Mouse (Mus musculus): ENCODE measurements around the gene Cfap20. TPM values are rescaled to one million over a fixed set of nuclear protein-coding genes. Genes with fewer than 3 reads are reported as not detected.
A peak's percentile ranks its signal among the peaks of the same experiment; 100 is the strongest.

Cfap20 gene
- polyA plus RNA-seq, 1 experiment from 2014 or later, result 195 TPM

DNA sequence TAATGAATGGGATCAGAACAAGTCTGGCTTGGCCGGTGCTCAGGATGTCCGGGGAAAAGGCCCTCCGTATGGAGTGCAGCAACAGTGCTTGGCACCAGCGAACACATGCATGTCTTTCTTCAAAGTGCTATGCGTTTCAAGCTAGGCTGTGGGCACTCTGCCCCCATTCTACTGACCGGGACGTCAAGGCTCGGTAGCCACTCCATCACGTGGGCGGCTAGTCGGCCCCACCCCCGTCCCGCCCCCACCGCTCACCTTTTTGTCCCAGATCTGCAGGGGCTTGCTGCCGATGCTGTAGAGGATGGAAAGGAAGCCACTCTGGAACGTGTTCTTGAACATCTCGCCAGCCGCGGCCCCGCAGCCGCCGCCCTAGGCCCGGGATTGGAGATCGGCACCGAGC, 436 bp downstream of the Cfap20 start:
- H3K4me2 ChIP-seq (ENCODE audit: low read length), result peak overlapping the region; percentile 69
- H3K27me3 ChIP-seq (ENCODE audit: control insufficient read depth, insufficient read depth, low read length), result no peaks in the 10 kb centered on the region
- WGBS, result under 1% methylated on average over 20 of the region's 25 CpGs
- H3K27ac ChIP-seq (replicated peaks in 1 of 2; ENCODE audit: control insufficient read depth in 1 of 2, insufficient read depth in 1 of 2, low read depth in 2 of 2, low read length in 2 of 2), result peak overlapping the region; percentile 95 to 96
- ATAC-seq (ENCODE audit: insufficient number of reproducible peaks, insufficient read depth, low FRiP score, low read depth), result peak; percentile 19
- no peaks in the 10 kb centered on the region for H3K9me3 ChIP-seq (ENCODE audit: control insufficient read depth, low read length)
- H3K9ac ChIP-seq (ENCODE audit: low read length), result peak overlapping the region; percentile 98
- H3K4me3 ChIP-seq (ENCODE audit: control insufficient read depth in 1 of 2, insufficient read depth in 1 of 2, low read depth in 1 of 2, low read length in 2 of 2), result peak overlapping the region; percentile 87 to 92
- H3K36me3 ChIP-seq (ENCODE audit: control insufficient read depth, insufficient read depth, low read length), result no peaks in the 10 kb centered on the region
- H3K4me1 ChIP-seq (ENCODE audit: control insufficient read depth in 2 of 2, insufficient read depth in 2 of 2, low read length in 2 of 2), result peaks cover 18 to 31% of the 10 kb centered on the region in 2 experiments

DNA sequence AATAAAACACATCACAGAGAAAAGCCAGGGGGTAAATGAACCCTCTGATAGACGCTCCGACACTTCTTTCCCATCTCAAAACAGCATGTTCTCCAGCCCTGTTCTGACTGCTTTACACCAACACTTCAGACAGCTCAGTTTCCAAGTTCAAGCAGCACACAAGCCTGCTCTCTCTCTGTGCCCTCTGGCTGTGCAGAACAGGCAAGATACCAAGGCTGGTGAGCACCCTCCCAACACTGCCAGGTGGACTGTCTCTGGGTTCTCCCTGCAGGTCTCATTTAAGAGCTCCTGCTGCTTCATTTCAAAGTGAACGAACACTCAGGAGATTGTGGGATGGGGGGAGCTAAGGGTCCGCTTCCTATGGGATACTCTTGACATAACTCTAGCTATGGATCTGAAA, 1.5 kb downstream of the Cfap20 start:
- peak overlapping the region; percentile 87 to 92 for H3K4me3 ChIP-seq (ENCODE audit: control insufficient read depth in 1 of 2, insufficient read depth in 1 of 2, low read depth in 1 of 2, low read length in 2 of 2)
- H3K27me3 ChIP-seq (ENCODE audit: control insufficient read depth, insufficient read depth, low read length), result no peaks in the 10 kb centered on the region
- ATAC-seq (ENCODE audit: insufficient number of reproducible peaks, insufficient read depth, low FRiP score, low read depth), result no peak
- peak overlapping the region; percentile 98 for H3K9ac ChIP-seq (ENCODE audit: low read length)
- H3K36me3 ChIP-seq (ENCODE audit: control insufficient read depth, insufficient read depth, low read length), result no peaks in the 10 kb centered on the region
- H3K27ac ChIP-seq (replicated peaks in 1 of 2; ENCODE audit: control insufficient read depth in 1 of 2, insufficient read depth in 1 of 2, low read depth in 2 of 2, low read length in 2 of 2), result peak overlapping the region; percentile 68 to 95
- H3K4me2 ChIP-seq (ENCODE audit: low read length), result peak overlapping the region; percentile 69
- no peaks in the 10 kb centered on the region for H3K9me3 ChIP-seq (ENCODE audit: control insufficient read depth, low read length)
- H3K4me1 ChIP-seq (ENCODE audit: control insufficient read depth in 2 of 2, insufficient read depth in 2 of 2, low read length in 2 of 2), result peaks cover 25 to 42% of the 10 kb centered on the region in 2 experiments
- 37% methylated on average over 4 of the region's 4 CpGs for WGBS

DNA sequence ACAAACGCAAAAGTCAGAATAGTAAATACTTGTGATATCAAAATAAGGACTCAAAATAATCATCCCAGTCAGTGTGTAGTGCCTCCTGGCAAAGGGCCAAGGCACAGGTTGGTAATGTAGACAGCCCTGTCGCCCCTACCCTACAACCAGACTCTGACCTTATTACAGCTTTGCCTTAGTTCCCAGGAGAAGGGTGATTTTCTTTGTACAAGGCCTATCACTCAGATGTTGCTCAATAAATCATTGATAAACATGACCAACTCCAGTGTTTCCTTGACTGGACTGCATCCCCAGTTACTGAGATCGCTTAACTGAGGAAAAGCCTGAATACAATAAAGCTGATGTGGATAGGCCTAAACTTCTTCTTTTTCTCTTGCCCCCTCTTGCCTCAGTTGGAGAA, 2.2 kb downstream of the Cfap20 start:
- no peaks in the 10 kb centered on the region for H3K36me3 ChIP-seq (ENCODE audit: control insufficient read depth, insufficient read depth, low read length)
- H3K27me3 ChIP-seq (ENCODE audit: control insufficient read depth, insufficient read depth, low read length), result no peaks in the 10 kb centered on the region
- peak overlapping the region in 1 of 2 experiments; percentile 92; a peak in 2 of 4 replicates for H3K4me3 ChIP-seq (ENCODE audit: control insufficient read depth in 1 of 2, insufficient read depth in 1 of 2, low read depth in 1 of 2, low read length in 2 of 2)
- H3K27ac ChIP-seq (replicated peaks in 1 of 2; ENCODE audit: control insufficient read depth in 1 of 2, insufficient read depth in 1 of 2, low read depth in 2 of 2, low read length in 2 of 2), result peak overlapping the region in 1 of 2 experiments; percentile 95; a peak in 2 of 4 replicates
- H3K4me1 ChIP-seq (ENCODE audit: control insufficient read depth in 2 of 2, insufficient read depth in 2 of 2, low read length in 2 of 2), result peaks cover 31 to 49% of the 10 kb centered on the region in 2 experiments
- peak overlapping the region; percentile 98 for H3K9ac ChIP-seq (ENCODE audit: low read length)
- 42% methylated on average over 3 of the region's 3 CpGs for WGBS
- H3K4me2 ChIP-seq (ENCODE audit: low read length), result peak overlapping the region; percentile 69
- H3K9me3 ChIP-seq (ENCODE audit: control insufficient read depth, low read length), result no peaks in the 10 kb centered on the region
- no peak for ATAC-seq (ENCODE audit: insufficient number of reproducible peaks, insufficient read depth, low FRiP score, low read depth)

DNA sequence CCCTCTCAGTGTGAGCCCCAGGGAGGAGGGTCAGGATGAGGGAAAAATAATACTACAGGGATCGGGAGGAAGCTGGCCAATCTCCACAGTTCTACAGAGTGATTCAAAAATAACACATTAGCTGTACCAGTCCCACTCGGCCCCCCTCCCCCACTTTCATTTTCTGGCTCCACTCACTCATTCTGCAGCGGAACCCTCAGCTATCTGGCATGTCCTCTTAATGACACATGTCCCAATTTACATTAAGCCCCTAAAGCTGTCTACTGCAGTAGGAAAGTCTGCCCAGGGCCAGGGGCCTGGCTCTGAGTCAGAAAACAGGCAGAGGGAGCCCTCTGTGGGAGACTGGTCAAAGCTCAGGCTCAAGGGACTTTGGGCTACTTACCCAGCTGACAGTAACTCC, 4.7 kb downstream of the Cfap20 start:
- ATAC-seq (ENCODE audit: insufficient number of reproducible peaks, insufficient read depth, low FRiP score, low read depth), result peak; percentile 71
- 2% methylated on average over 3 of the region's 3 CpGs for WGBS

DNA sequence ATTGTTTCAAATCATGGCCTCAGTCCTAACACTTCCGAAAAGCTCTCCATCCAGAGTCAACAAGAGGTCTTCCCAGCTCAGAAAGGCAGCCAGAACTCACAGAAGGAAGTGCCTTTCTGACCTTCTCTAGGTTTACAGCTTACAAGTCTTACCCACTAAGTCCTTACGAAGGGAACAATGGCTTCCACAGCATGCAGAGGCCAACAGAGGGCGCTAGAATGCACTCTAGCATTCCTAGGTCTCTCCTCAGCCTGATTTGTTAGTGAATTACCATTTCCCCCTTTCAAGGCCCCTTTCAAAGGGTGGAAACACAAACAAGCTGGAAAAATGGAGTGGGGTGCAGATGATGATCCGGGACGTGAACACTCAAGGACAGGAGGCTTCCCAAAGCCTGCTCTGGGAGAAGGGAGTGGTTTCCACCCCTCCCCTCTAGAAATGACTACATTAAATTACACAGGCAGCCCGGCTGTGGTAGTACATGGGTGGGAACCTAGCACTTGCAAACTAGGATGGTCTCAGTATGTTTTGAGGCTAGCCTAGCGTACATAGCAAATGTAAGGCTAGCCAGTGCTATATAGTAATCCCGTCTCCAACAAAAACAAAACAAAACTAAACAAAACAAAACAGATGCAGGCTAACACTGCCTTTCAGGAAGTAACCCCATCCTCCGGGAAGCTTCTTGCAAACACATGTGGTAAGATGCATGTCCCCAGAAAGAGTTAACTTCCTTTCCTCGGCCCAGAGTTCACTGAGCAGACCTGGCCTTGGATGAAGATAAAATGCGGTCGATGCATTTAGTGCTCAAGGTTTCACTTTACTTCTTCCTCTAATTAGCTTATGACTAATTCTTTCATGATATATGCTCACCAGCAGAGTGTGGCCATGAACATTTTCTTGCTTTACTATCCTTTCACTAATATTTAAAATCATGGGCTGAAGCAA, 6.8 kb downstream of the Cfap20 start:
- ATAC-seq (ENCODE audit: insufficient number of reproducible peaks, insufficient read depth, low FRiP score, low read depth), result no peak
- 11% methylated on average over 12 of the region's 12 CpGs for WGBS
- Histone ChIP-seq H3K27ac (replicated peaks in 1 of 2; ENCODE audit: control insufficient read depth in 1 of 2, insufficient read depth in 1 of 2, low read depth in 2 of 2, low read length in 2 of 2) (peak overlapping the region; percentile 99 to 100), H3K4me1 (ENCODE audit: control insufficient read depth in 2 of 2, insufficient read depth in 2 of 2, low read length in 2 of 2) (peaks cover 37 to 79% of the 10 kb centered on the region in 2 experiments), H3K36me3 (ENCODE audit: control insufficient read depth, insufficient read depth, low read length) (peaks cover 6% of the 10 kb centered on the region), H3K4me3 (ENCODE audit: control insufficient read depth in 1 of 2, insufficient read depth in 1 of 2, low read depth in 1 of 2, low read length in 2 of 2) (peak overlapping the region in 1 of 2 experiments; percentile 13; a peak in 2 of 4 replicates), H3K9ac (ENCODE audit: low read length) (peak overlapping the region; percentile 70), H3K27me3 (ENCODE audit: control insufficient read depth, insufficient read depth, low read length) (no peaks in the 10 kb centered on the region), H3K9me3 (ENCODE audit: control insufficient read depth, low read length) (no peaks in the 10 kb centered on the region), H3K4me2 (ENCODE audit: low read length) (peak overlapping the region; percentile 54)

More for the DNA sequence above, 4.7 kb downstream of the Cfap20 start:
- no peaks in the 10 kb centered on the region for H3K27me3 ChIP-seq (ENCODE audit: control insufficient read depth, insufficient read depth, low read length)
- H3K9me3 ChIP-seq (ENCODE audit: control insufficient read depth, low read length), result no peaks in the 10 kb centered on the region
- no peaks in the 10 kb centered on the region for H3K36me3 ChIP-seq (ENCODE audit: control insufficient read depth, insufficient read depth, low read length)
- no peak overlapping the region; a peak in 1 of 4 replicates for H3K4me3 ChIP-seq (ENCODE audit: control insufficient read depth in 1 of 2, insufficient read depth in 1 of 2, low read depth in 1 of 2, low read length in 2 of 2)
- peak overlapping the region; percentile 73 to 99 for H3K27ac ChIP-seq (replicated peaks in 1 of 2; ENCODE audit: control insufficient read depth in 1 of 2, insufficient read depth in 1 of 2, low read depth in 2 of 2, low read length in 2 of 2)
- H3K9ac ChIP-seq (ENCODE audit: low read length), result peak overlapping the region; percentile 58
- peak overlapping the region; percentile 45 for H3K4me2 ChIP-seq (ENCODE audit: low read length)
- H3K4me1 ChIP-seq (ENCODE audit: control insufficient read depth in 2 of 2, insufficient read depth in 2 of 2, low read length in 2 of 2), result peaks cover 39 to 72% of the 10 kb centered on the region in 2 experiments

DNA sequence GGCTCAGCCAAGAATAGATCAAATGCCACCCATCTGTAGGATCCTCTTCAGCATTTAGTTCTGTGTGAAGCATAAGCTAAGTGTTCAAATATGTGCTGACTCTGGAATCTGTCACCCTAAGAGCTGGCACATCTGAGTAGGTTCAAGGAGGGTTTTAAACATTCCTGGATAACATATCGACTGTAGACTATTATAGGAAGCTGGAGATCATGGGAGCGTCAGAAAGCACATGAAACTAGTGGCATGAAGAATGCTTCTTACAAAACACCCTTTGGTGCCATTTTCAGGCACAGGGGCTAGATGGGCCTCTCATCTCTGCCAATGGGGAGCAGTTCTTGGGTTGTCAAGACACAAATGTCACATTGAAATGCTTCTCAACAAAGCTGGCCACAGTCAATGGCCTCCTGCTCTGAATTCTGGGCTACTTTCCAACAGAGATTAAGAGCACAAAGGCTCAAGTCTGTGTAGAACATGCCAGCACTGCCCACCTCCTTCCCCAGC, 7.8 kb downstream of the Cfap20 start:
- Histone ChIP-seq H3K4me3 (ENCODE audit: control insufficient read depth in 1 of 2, insufficient read depth in 1 of 2, low read depth in 1 of 2, low read length in 2 of 2) (no peak overlapping the region), H3K27me3 (ENCODE audit: control insufficient read depth, insufficient read depth, low read length) (no peaks in the 10 kb centered on the region), H3K9me3 (ENCODE audit: control insufficient read depth, low read length) (no peaks in the 10 kb centered on the region), H3K9ac (ENCODE audit: low read length) (peak overlapping the region; percentile 70), H3K36me3 (ENCODE audit: control insufficient read depth, insufficient read depth, low read length) (peaks cover 16% of the 10 kb centered on the region), H3K4me2 (ENCODE audit: low read length) (peak overlapping the region; percentile 54), H3K27ac (replicated peaks in 1 of 2; ENCODE audit: control insufficient read depth in 1 of 2, insufficient read depth in 1 of 2, low read depth in 2 of 2, low read length in 2 of 2) (peak overlapping the region; percentile 99 to 100), H3K4me1 (ENCODE audit: control insufficient read depth in 2 of 2, insufficient read depth in 2 of 2, low read length in 2 of 2) (peaks cover 34 to 68% of the 10 kb centered on the region in 2 experiments)
- peak; percentile 68 for ATAC-seq (ENCODE audit: insufficient number of reproducible peaks, insufficient read depth, low FRiP score, low read depth)
- WGBS, result 2% methylated on average over 2 of the region's 2 CpGs

DNA sequence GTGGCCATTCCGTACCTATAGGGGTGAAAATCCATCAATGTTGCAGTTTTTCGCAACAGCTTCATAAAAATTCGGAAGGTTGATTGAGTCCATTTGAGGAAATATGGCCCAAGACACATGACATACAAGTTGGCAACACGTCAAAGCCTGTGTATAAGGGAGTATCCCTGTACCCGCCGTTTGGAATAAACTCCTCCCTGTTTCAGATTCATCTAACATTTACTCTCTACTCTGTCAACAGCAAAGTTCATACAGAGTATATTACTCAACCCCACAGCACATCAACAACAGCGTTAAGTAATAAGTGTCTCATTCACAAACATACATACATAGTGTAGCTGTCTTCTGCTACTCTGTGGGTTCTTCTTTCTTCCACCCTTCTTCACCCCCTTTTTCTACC, 10.0 kb downstream of the Cfap20 start:
- Histone ChIP-seq H3K36me3 (ENCODE audit: control insufficient read depth, insufficient read depth, low read length) (peaks cover 38% of the 10 kb centered on the region), H3K9me3 (ENCODE audit: control insufficient read depth, low read length) (no peaks in the 10 kb centered on the region), H3K4me1 (ENCODE audit: control insufficient read depth in 2 of 2, insufficient read depth in 2 of 2, low read length in 2 of 2) (peaks cover 27 to 56% of the 10 kb centered on the region in 2 experiments), H3K27ac (replicated peaks in 1 of 2; ENCODE audit: control insufficient read depth in 1 of 2, insufficient read depth in 1 of 2, low read depth in 2 of 2, low read length in 2 of 2) (peak overlapping the region in 1 of 2 experiments; percentile 70; a peak in 2 of 4 replicates), H3K4me3 (ENCODE audit: control insufficient read depth in 1 of 2, insufficient read depth in 1 of 2, low read depth in 1 of 2, low read length in 2 of 2) (no peak overlapping the region), H3K9ac (ENCODE audit: low read length) (no peak overlapping the region), H3K27me3 (ENCODE audit: control insufficient read depth, insufficient read depth, low read length) (no peaks in the 10 kb centered on the region), H3K4me2 (ENCODE audit: low read length) (no peak overlapping the region)
- 77% methylated on average over 7 of the region's 7 CpGs for WGBS
- no peak for ATAC-seq (ENCODE audit: insufficient number of reproducible peaks, insufficient read depth, low FRiP score, low read depth)
